Mouse (Mus musculus) thymus, adult 2 months (tissue): ENCODE data around the gene Dcun1d1.

Experiments used
- CTCF ChIP-seq: fragments of 200-500 bp; IDR thresholded peaks from 2 replicates; pipeline ENCODE4 v1.5.1; 2012; ENCODE audit warnings: mild to moderate bottlenecking, control low read depth, low read length, moderate library complexity, borderline replicate concordance; ENCODE audit not compliant: control insufficient read depth, poor library complexity, insufficient read depth; ENCODE audit errors: extremely low read depth
- POLR2A ChIP-seq: fragments of 200-500 bp; IDR thresholded peaks from 2 replicates; pipeline ENCODE4 v1.6.1; 2012; ENCODE audit warnings: mild to moderate bottlenecking, low read length, control low read depth, moderate library complexity; ENCODE audit not compliant: control insufficient read depth, poor library complexity, insufficient read depth; ENCODE audit errors: extremely low read depth

DNA sequence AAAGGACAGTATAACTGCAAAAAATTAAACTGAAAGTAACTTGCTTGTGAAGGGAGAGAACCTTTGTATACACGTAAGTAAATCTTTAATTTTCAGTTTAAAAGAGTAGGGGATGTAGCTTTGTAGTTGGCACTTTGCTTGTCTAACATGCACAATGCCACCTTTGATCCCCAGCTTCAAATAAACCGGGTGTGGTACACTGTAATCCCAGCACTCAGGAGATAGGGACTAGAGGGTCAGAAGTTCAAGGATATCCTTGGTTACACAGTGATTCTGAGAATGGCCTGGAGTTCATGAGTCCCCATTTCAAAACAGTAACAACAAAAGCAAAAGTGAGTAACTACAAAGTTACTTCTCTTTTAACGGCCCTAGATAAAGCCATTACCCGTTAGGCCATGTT, 46.1 kb downstream of the Dcun1d1 start:
- TF ChIP-seq CTCF, result no peak
- TF ChIP-seq POLR2A, result no peak
